Comparison of ENCODE assay signal across 15 mouse cellular contexts in the genomic region with DNA sequence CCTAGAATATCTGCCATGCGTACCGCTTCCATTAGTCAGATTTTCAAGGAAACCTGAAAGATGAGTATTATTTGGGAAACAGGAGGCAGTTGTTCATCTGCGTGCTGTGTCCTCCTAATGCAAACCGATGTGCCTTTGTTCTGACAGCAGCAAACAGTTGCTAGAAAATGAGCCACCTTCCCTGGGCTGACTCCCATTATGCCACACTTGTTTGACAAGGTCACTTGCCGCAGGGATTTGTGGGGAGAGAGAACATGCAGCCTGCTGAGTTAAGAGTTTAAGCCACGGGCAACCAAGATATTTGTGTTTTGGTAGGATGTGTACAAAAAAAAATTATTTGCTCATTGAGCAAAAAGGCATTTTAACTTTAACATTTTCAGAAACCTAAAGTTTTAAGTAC.
DNase-seq lines count a peak whose midpoint lies in the region.
"Had no signal": no experiment of that assay in that cellular context is flagged by ENCODE, and none has a peak within 500 bp of the region (broad histone marks: within the 10 kb centered on the region; RNA-seq: fewer than 3 reads in every experiment).

No protein-coding gene starts in this region.

- peak; percentile 28 for DNase-seq in embryo, embryonic 10.5 days (ENCODE audit: low spot score)
- no peak for DNase-seq in embryo, embryonic 9.5 days (ENCODE audit: extremely low spot score)
- DNase-seq in kidney, adult 11 months: peak; percentile 35
- no peak for DNase-seq in kidney, postnatal 10 days
- DNase-seq in kidney, postnatal 25 days: peak; percentile 30 to 46
- DNase-seq in kidney, adult 18-20 months: no peak
- peak; percentile 62 for DNase-seq in retina, postnatal 1 day
- no peak for DNase-seq in cerebellum, postnatal 36 days
- DNase-seq: adrenal gland, postnatal 25 days; cerebellum, adult 11-12 months; cerebellum, adult 9-10 months; cerebellum, postnatal 25 days; gastrocnemius, adult 2 months; gastrocnemius, postnatal 25 days; heart, postnatal 4 days had no signal

Comparison
In these comparisons a context has a peak if more than half of its experiments do, and no peak if none do; other contexts are left out.
1. DNase-seq: peak in embryo, embryonic 10.5 days (single experiment), kidney, adult 11 months (single experiment), kidney, postnatal 25 days (2 of 2) and retina, postnatal 1 day (single experiment); none in embryo, embryonic 9.5 days (single experiment), kidney, postnatal 10 days (single experiment), kidney, adult 18-20 months (single experiment) and cerebellum, postnatal 36 days (0 of 2).